Mouse (Mus musculus) heart, adult 9 months (tissue): ENCODE data around the gene Pwwp2b.

Experiments
- DNase-seq, 2 experiments: peaks; one replicate each; pipeline ENCODE4 v3.0.0; 2022; ENCODE audit warnings: low spot score in 2 of 2

Gene Pwwp2b

GRCm38 (mm10) chr7:139247881-139248614 lies at the start of gene Pwwp2b:
Gene Pwwp2b, plus strand, starts transcription at chr7:139248482.
- peak; percentile 89 to 91 for DNase-seq

DNA sequence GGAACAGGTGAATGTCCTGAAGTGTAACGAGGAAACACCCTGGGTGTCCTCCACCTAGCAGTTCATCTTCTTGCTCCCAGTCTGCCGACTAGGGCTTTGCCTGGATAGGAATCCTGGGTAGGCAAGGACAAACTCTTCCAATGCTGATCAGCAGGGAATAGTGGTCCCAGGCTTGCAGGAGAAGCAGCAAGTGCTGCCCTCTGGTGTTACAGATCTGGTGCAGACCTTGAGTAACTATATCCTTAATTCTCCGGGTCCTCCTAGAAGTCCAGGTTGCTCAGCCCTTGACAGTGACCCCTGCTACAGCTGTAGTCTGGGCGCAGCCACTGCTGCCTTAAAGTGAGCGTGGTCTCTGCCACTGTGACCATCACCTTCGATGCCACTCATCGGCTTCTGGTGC lies 48.2 kb upstream of the Pwwp2b start:
- peak in 1 of 2 experiments; percentile 44 for DNase-seq

DNA sequence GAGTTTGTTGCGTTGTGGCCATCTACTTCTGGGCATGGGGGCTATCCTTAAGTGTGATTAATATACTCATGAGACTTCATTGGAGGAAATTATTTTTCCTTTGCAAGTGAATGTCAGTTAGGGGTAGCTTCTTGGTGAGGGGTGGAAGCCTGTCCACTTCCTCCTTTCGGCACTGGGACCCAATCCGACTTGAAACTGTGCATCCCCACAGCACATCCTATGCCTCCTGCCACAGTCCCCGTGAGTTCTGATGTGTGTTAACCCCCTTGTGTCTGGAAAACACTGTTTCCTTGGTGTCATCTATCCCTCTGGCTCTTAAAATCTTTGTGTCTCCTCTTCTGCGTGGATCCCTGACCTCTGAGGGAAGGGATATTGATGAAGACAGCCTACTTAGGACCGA lies 47.1 kb upstream of the Pwwp2b start:
- no peak for DNase-seq

DNA sequence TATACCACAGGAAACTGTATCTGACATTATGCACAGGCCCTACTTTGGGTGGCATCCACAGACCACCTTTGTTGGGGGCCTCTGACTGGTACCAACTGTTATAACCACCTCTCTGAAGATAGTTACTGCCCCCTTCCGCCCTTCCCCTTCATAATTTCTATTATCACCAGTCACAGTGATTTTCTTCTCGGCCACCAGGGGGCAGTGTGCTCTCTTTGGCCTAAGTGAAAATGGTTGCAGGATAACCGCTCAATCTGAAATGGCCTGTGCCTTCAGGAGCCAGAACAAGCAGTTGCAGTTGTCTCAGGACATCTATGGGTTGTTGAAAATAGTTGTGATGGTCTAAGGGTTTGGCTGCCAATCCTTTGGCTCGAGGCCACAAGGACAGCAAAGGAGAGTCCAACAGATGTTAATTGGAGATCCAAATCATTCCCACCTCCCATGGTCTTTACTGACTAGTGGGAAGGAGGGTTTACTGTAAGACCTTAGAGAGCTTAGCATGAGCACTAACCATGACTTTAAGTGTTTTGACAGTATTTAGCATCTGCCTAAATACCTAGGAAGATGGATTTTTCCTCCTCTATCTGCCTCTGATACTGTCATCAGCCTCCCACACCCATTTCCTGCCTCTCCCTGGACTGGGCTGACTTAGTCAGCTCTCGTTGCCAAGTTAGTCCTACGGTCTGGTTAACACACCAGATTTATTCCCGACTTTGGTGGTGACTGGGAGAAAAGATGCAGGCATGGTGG lies 40.1 kb upstream of the Pwwp2b start:
- peak in 1 of 2 experiments; percentile 37 for DNase-seq

DNA sequence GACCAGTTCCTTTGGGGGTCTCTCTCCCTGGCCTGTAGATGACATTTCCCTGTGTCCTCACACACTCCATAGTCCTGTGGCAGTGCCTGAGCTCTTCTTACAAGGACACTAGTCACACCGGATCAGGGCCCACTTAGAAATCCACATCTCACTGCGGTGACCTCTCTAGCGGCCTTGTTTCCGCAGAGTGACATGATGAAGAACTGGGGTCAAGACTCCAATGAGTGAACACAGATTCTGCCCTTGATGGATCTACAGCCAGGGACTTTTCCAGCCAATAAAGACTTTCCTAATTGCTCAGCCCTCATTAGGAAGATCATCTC lies 39.5 kb upstream of the Pwwp2b start:
- DNase-seq = no peak

GRCm38 (mm10) chr7:139211761-139212160 lies 36.5 kb upstream of the Pwwp2b start:
- no peak for DNase-seq

DNA sequence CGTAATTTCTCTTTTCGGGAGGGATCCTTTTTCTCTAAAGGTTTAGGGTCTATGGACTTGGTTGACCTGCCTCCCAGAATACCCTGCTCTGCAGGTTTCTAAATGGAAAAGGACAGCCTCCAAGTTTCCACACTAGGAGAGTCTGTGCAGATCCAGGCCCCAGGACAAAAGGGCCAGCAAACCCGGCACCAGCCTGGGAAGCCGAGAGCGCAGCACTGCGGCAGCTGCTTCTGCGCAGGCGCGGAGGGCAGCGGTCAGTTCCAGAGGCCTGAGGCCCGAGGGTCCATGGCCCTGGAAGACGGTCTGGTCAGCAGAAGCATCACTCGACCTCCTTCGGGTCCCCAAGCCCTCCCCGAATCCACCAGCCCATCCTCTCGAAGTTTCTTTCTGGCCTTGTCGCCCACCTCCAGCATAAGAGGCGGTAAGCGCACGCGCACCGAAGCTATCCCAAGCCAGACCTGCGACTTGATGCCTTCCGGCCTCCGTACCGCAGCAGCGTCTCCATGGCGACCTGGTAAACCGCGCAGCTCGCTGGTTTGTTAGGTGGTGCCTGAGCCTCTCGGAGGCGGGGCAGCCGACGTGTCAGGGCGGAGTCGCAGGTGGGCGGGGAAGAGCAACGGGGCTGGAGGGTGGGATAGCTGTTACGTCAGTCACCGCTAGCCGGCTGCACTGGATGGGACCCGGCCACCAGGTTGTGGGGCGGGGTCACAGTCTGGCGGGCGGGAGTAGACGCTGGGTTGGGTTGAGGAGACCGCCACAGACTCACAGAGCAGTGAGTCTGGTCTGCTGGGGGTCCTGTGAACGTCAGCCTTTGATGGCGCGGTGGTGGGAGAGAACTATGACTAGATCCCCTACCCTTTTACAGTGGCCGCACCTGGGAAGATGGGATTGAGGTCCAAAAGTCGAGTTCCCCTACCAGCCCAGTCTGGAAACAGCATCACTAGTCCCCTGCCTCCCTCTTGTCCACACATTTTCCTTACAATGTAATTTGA lies 35.2 kb upstream of the Pwwp2b start, which contains the start of the genes Lrrc27 and Stk32c:
Gene Lrrc27 (plus strand): TSS at position 235 of the 992 bp plus-strand sequence.
Gene Stk32c (minus strand): TSS at position 554 of the 992 bp plus-strand sequence.
- peak; percentile 97 to 99 for DNase-seq

DNA sequence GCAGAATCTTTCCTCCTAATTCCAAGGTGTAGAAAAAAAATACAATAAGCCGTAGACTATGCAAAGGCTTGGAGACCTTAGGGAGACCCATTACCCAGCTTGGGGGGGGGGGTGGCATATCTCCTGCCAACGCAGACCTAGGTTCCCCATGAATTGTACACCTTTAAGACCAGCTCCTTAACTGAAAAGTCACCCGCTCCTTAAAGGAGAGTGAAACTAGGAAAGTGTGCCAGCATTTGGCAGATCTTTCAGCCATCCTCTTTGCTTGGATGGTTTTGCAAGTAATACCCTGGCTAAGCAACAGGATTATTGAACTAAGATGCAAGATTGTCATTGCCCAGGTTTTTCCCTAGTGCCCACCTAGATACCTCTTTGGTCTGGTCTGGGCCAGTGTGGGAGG lies 34.5 kb upstream of the Pwwp2b start:
- no peak for DNase-seq

DNA sequence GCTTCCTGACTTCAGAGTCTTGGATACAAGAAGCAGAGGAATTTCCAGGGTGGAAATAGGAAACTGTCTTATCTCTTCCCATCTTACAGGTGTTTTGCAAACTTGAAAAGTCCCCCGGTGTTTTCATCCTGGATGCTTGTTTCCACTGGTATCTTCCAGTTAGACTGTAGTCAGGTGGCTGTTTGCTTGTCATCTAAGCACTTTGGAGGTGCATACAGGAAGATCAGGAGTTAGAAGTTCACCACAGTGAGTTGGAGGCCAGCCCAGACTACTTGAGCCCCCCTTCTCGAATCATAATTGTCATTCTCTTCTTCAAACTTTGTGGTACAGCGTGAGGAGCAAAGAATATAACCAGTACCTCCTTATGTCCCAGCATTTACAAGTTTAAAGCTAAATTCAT lies 34.1 kb upstream of the Pwwp2b start:
- DNase-seq = no peak

GRCm38 (mm10) chr7:139214596-139215340 lies 33.5 kb upstream of the Pwwp2b start:
- DNase-seq = no peak

DNA sequence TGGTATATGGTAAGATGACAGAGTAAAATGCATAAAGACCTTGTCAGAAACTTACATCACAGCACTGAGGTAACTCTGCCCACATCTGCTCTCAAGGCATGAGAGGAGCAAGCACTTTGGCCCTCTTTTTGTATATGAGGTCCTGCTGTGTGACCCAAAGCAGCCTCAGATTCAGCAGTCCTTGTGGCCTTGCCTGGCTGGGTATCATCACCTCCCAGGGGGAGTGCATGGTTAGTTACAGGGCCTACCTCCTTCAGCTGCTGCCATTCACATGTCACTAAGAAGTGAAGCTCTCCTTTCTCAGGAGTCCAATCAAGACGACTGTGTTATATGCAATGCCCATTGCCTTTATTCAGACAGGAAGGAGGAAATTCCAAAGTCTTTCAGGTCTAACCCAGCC lies 32.8 kb upstream of the Pwwp2b start:
- DNase-seq = no peak

GRCm38 (mm10) chr7:139215946-139216345 lies 32.3 kb upstream of the Pwwp2b start:
- no peak for DNase-seq

DNA sequence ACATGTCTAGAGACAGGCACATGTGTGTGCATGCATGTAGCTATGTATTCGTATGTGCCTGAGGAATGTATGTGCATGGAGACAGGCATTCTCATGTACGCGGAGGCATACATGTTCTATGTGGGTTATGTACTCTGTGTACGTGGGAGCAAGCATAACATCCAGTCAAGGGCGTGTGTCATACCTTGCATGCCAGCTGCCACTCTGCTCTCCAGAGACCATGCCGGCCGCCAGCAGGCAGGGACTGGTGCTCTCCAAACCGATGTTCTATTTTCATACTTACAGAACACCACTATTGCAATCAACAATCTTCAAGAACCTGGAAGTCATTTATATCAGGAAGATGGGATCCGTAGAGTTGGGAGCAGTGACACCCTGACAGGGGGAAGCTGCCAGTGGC lies 31.8 kb upstream of the Pwwp2b start:
- peak in 1 of 2 experiments; percentile 26 for DNase-seq

GRCm38 (mm10) chr7:139217046-139217445 lies 31.2 kb upstream of the Pwwp2b start:
- no peak for DNase-seq

DNA sequence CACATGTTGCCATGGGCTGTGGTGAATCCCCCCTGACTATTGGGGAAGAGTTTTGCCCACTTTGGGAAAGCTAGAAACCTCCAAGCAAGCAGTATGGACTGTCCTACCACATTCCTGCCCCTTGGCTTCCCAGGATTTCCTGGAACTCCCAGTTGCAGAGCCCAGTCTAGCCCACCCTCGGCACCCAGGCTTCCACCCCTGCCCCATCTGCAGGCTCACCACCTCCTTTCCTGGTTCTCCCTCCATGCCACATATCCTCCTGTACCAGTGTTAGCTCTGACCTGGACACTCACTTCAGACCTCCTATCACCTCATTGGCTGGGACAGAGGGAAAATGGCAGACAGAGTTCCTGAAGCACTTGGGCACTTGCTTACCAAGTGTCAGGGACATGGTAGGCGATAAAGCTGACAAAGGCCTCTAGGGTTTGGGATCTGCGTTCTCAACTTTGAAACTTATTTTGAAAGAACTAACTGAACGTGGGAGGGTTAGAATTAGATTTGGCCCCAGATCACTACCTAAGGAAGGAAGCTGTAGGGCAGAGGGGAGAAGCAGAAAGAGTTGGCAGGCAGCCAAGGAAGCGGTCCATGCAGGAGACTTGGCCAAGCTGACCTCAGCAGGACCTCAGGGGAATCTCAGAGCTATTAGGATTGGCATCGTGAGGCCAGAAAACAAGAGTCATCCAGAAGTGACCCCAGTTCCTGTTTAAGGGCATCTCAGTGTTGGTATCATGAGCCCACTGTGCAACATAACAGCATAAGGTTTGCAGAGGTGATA lies 29.5 kb upstream of the Pwwp2b start:
- peak in 1 of 2 experiments; percentile 60 for DNase-seq

GRCm38 (mm10) chr7:139219486-139219885 lies 28.8 kb upstream of the Pwwp2b start:
- DNase-seq = no peak

- DNase-seq = peak; percentile 63 to 68
These were observed 28.0 kb upstream of the Pwwp2b start for GRCm38 (mm10) chr7:139220303-139220702.

GRCm38 (mm10) chr7:139221072-139221471 lies 27.2 kb upstream of the Pwwp2b start:
- DNase-seq = no peak

GRCm38 (mm10) chr7:139221856-139222255 lies 26.4 kb upstream of the Pwwp2b start:
- DNase-seq = no peak

- no peak for DNase-seq
These were observed 25.9 kb upstream of the Pwwp2b start for GRCm38 (mm10) chr7:139222341-139222740.
